Mouse (Mus musculus): Measurements from ENCODE around the gene Orc5. TPM values are rescaled to one million over a fixed set of nuclear protein-coding genes. Genes with fewer than 3 reads are reported as not detected.
A peak's percentile ranks its signal among the peaks of the same experiment; 100 is the strongest.

Orc5 gene
- polyA plus RNA-seq, 2 experiments, result 12.2 to 35.8 TPM

DNA sequence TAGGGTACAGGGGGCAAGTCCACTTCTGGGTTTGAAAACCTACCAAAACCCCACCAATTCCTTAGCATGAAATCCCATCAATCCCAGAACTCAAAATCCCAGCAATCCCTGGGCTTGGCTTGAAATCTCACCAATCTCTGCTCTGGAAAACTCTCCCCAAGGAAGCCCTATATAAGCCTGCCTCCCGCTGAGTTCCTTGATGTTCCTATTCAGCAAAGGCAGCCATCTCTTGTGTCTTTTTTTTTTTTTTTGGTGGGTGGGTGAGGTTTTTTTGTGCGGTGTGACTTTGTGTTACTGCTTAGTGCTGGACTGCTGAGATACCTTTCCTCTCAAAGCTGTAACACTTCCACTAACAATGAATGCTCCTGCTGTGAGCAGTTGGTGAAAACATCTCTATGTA lies 15.5 kb upstream of the Orc5 start:
- Histone ChIP-seq H3K4me3 (replicated peaks; ENCODE audit: low read length) (no peak overlapping the region), H3K9ac (ENCODE audit: low read depth, low read length, severe bottlenecking) (no peak overlapping the region), H3K4me1 (ENCODE audit: control insufficient read depth, insufficient read depth, low read length) (no peaks in the 10 kb centered on the region), H3K27ac (replicated peaks; ENCODE audit: low read depth, low read length) (no peak overlapping the region), H3K27me3 (ENCODE audit: control insufficient read depth, insufficient read depth, low read length) (no peaks in the 10 kb centered on the region), H3K9me3 (ENCODE audit: control insufficient read depth, low read length) (no peaks in the 10 kb centered on the region), H3K4me2 (replicated peaks; ENCODE audit: low read depth, low read length, severe bottlenecking) (no peak overlapping the region), H3K36me3 (ENCODE audit: control insufficient read depth, insufficient read depth, low read length) (no peaks in the 10 kb centered on the region)
- 89% methylated on average over 2 of the region's 2 CpGs for WGBS
- TF ChIP-seq POLR2A (IDR thresholded peaks at IDR 0.05; ENCODE audit: borderline replicate concordance, extremely low read depth, insufficient read depth, insufficient read length), result no peak
- ATAC-seq (ENCODE audit: low FRiP score, low read depth), result no peak
- DNase-seq (ENCODE audit: low spot score), result no peak

- DNase-seq (ENCODE audit: low spot score) (no peak), ATAC-seq (ENCODE audit: low FRiP score, low read depth) (no peak)
- Histone ChIP-seq H3K27ac (replicated peaks; ENCODE audit: low read depth, low read length) (no peak overlapping the region), H3K9me3 (ENCODE audit: control insufficient read depth, low read length) (no peaks in the 10 kb centered on the region), H3K4me3 (replicated peaks; ENCODE audit: low read length) (no peak overlapping the region), H3K4me1 (ENCODE audit: control insufficient read depth, insufficient read depth, low read length) (no peaks in the 10 kb centered on the region), H3K4me2 (replicated peaks; ENCODE audit: low read depth, low read length, severe bottlenecking) (no peak overlapping the region), H3K27me3 (ENCODE audit: control insufficient read depth, insufficient read depth, low read length) (no peaks in the 10 kb centered on the region), H3K36me3 (ENCODE audit: control insufficient read depth, insufficient read depth, low read length) (no peaks in the 10 kb centered on the region), H3K9ac (ENCODE audit: low read depth, low read length, severe bottlenecking) (no peak overlapping the region)
- TF ChIP-seq POLR2A (IDR thresholded peaks at IDR 0.05; ENCODE audit: borderline replicate concordance, extremely low read depth, insufficient read depth, insufficient read length), result no peak
- 74% methylated on average over 2 of the region's 2 CpGs for WGBS
Observed at GRCm38 (mm10) chr5:22559801-22560200, 9.6 kb upstream of the Orc5 start.

DNA sequence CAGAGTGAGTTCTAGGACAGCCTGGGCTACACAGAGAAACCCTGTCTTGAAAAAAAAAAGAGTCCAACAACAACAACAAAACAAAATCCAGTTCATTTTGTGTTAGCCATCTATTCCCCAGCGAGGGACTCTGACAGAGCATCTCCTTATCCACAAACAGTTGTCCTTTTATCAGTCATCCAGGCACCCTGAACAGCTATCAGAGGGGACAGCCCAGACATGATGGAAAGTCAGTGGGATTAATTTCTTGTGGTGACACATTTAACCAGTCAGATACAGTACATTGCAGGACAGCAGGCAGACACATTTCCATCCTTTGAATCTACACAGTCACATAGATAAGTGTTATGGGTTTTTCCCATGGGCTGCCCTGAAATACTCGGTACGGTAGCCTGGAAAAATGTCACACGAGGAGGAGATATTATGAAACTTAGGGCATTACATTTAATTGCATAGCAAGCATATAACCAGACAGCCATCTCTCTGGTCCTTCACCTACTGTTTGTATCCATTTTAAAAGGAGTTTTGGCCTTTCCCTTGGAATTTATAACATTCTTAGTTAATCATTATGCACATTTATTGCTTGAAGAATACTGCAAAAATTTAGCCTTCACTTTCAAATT lies 7.4 kb upstream of the Orc5 start:
- DNase-seq (ENCODE audit: low spot score), result peak; percentile 0
- WGBS, result 88% methylated on average over 4 of the region's 4 CpGs
- no peak overlapping the region for H3K9ac ChIP-seq (ENCODE audit: low read depth, low read length, severe bottlenecking)
- no peaks in the 10 kb centered on the region for H3K9me3 ChIP-seq (ENCODE audit: control insufficient read depth, low read length)
- ATAC-seq (ENCODE audit: low FRiP score, low read depth), result no peak
- no peak overlapping the region for H3K4me2 ChIP-seq (replicated peaks; ENCODE audit: low read depth, low read length, severe bottlenecking)
- H3K27ac ChIP-seq (replicated peaks; ENCODE audit: low read depth, low read length), result no peak overlapping the region
- no peak overlapping the region for H3K4me3 ChIP-seq (replicated peaks; ENCODE audit: low read length)
- H3K4me1 ChIP-seq (ENCODE audit: control insufficient read depth, insufficient read depth, low read length), result no peaks in the 10 kb centered on the region
- no peaks in the 10 kb centered on the region for H3K36me3 ChIP-seq (ENCODE audit: control insufficient read depth, insufficient read depth, low read length)
- TF ChIP-seq POLR2A (IDR thresholded peaks at IDR 0.05; ENCODE audit: borderline replicate concordance, extremely low read depth, insufficient read depth, insufficient read length), result no peak
- no peaks in the 10 kb centered on the region for H3K27me3 ChIP-seq (ENCODE audit: control insufficient read depth, insufficient read depth, low read length)

- no peak for TF ChIP-seq POLR2A (IDR thresholded peaks at IDR 0.05; ENCODE audit: borderline replicate concordance, extremely low read depth, insufficient read depth, insufficient read length)
- H3K4me1 ChIP-seq (ENCODE audit: control insufficient read depth, insufficient read depth, low read length), result no peaks in the 10 kb centered on the region
- DNase-seq (ENCODE audit: low spot score), result no peak
- H3K4me3 ChIP-seq (replicated peaks; ENCODE audit: low read length), result no peak overlapping the region
- no peaks in the 10 kb centered on the region for H3K9me3 ChIP-seq (ENCODE audit: control insufficient read depth, low read length)
- no peak overlapping the region for H3K4me2 ChIP-seq (replicated peaks; ENCODE audit: low read depth, low read length, severe bottlenecking)
- no peaks in the 10 kb centered on the region for H3K27me3 ChIP-seq (ENCODE audit: control insufficient read depth, insufficient read depth, low read length)
- H3K27ac ChIP-seq (replicated peaks; ENCODE audit: low read depth, low read length), result no peak overlapping the region
- H3K36me3 ChIP-seq (ENCODE audit: control insufficient read depth, insufficient read depth, low read length), result no peaks in the 10 kb centered on the region
- H3K9ac ChIP-seq (ENCODE audit: low read depth, low read length, severe bottlenecking), result no peak overlapping the region
- 85% methylated on average over 4 of the region's 4 CpGs for WGBS
- ATAC-seq (ENCODE audit: low FRiP score, low read depth), result no peak
Observed at GRCm38 (mm10) chr5:22556713-22557112, 6.5 kb upstream of the Orc5 start.

DNA sequence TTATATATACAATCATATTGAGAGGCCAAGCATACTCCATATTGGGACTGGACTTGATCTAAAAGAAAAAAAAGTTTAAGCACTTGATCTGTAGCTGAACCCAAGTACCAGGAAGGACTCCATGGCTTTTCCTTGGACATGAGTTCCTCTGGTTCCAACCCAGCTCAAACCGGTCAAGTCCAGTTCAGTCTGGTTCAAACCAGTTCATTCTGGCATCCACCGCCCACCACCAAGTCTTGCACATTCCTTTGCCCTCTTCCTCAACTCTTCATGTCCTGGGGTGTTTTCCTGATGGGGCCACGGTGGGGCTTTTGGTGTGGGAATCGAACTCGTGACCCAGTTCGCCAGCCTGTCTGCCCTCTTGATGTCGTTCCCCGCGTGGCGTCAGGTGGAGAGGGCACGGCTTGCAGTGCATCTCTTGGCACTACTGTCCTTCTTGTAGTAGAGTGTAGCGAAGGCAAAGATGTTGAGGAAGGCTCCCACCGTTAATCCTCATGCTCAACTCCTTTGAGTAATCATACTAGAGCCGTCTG lies 2.1 kb upstream of the Orc5 start:
- ATAC-seq (ENCODE audit: low FRiP score, low read depth), result no peak
- DNase-seq (ENCODE audit: low spot score), result no peak
- no peak overlapping the region for H3K4me3 ChIP-seq (replicated peaks; ENCODE audit: low read length)
- 93% methylated on average over 14 of the region's 14 CpGs for WGBS
- peaks cover 4% of the 10 kb centered on the region for H3K4me1 ChIP-seq (ENCODE audit: control insufficient read depth, insufficient read depth, low read length)
- no peaks in the 10 kb centered on the region for H3K27me3 ChIP-seq (ENCODE audit: control insufficient read depth, insufficient read depth, low read length)
- no peak overlapping the region for H3K4me2 ChIP-seq (replicated peaks; ENCODE audit: low read depth, low read length, severe bottlenecking)
- H3K27ac ChIP-seq (replicated peaks; ENCODE audit: low read depth, low read length), result no peak overlapping the region
- no peak for TF ChIP-seq POLR2A (IDR thresholded peaks at IDR 0.05; ENCODE audit: borderline replicate concordance, extremely low read depth, insufficient read depth, insufficient read length)
- H3K36me3 ChIP-seq (ENCODE audit: control insufficient read depth, insufficient read depth, low read length), result no peaks in the 10 kb centered on the region
- no peak overlapping the region for H3K9ac ChIP-seq (ENCODE audit: low read depth, low read length, severe bottlenecking)
- H3K9me3 ChIP-seq (ENCODE audit: control insufficient read depth, low read length), result no peaks in the 10 kb centered on the region
